Mouse (Mus musculus) frontal cortex, postnatal 36 days (tissue): ENCODE measurements at regions not wholly inside any gene's neighbourhood (a gene's known extent, or its start where the extent isn't known, plus 50 kb on each side); places are given as distances from the start of the nearest gene placed in this dataset.

ENCODE experiments used
- DNase-seq, 2 experiments: peaks; one replicate each; pipeline ENCODE4 v3.0.0; 2022; ENCODE audit warnings: low spot score in 2 of 2

GRCm38 (mm10) chr7:63313096-63313495 is 100.7 kb upstream of the Chrna7 start:
- DNase-seq = no peak

GRCm38 (mm10) chr7:63319594-63319993 is 107.2 kb upstream of the Chrna7 start:
- DNase-seq = peak; percentile 70 to 83

GRCm38 (mm10) chr7:63321171-63321570 is 108.8 kb upstream of the Chrna7 start:
- no peak for DNase-seq

GRCm38 (mm10) chr7:63321951-63322710 is 109.8 kb upstream of the Chrna7 start:
- peak; percentile 72 to 88 for DNase-seq

GRCm38 (mm10) chr7:63335146-63335545 is 109.4 kb upstream of the Otud7a start:
- peak in 1 of 2 experiments; percentile 71 for DNase-seq

GRCm38 (mm10) chr7:63336072-63336471 is 108.5 kb upstream of the Otud7a start:
- DNase-seq = no peak

GRCm38 (mm10) chr7:63341716-63342115 is 102.8 kb upstream of the Otud7a start:
- no peak for DNase-seq

- peak; percentile 86 to 94 for DNase-seq
Measured at GRCm38 (mm10) chr7:63345671-63346392, 98.7 kb upstream of the Otud7a start.

- DNase-seq = peak; percentile 37 to 67
Measured at GRCm38 (mm10) chr7:63346393-63346730, 98.2 kb upstream of the Otud7a start.
